Mouse (Mus musculus): ENCODE measurements around the gene Tgm2. TPM values are rescaled to one million over a fixed set of nuclear protein-coding genes. Genes with fewer than 3 reads are reported as not detected.
A peak's percentile ranks its signal among the peaks of the same experiment; 100 is the strongest.

Gene Tgm2
- total RNA-seq, 2 experiments from 2014 or later, result 48.4 to 50.2 TPM

- no peak for DNase-seq
- intact Hi-C loops (cut with DNase I; ENCODE audit: low total_unique reads), result no loop called here
These were observed 23.1 kb upstream of the Tgm2 start for GRCm38 (mm10) chr2:158169351-158169750.

DNA sequence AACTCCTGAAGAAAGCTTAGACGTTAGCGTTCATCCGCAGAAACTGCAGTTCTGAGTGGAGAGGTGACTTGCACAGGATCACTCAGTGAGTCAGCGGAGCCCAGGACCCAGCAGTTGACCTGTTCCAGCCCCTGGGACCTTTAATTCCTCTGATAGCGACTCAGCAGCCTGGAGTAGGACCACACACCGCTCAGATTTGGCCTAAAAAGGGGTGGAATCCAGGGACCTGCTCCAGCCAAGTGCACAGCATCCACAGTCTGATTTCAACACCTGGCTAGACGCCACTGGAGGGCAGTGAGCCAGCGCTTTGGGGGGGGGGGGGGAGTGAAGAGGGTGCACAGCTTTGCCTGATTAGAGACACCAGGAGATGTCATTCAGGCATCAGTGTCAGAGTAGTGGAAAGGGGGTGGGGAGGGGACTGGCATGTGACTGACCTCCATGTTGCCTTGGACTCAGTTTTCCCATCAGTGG, 22.5 kb upstream of the Tgm2 start:
- DNase-seq, result peak; percentile 33
- intact Hi-C loops (cut with DNase I; ENCODE audit: low total_unique reads), result no loop called here

- intact Hi-C loops (cut with DNase I; ENCODE audit: low total_unique reads), result no loop called here
- no peak for DNase-seq
These were observed 21.4 kb upstream of the Tgm2 start for GRCm38 (mm10) chr2:158167496-158168205.

- intact Hi-C loops (cut with DNase I; ENCODE audit: low total_unique reads), result no loop called here
- no peak for DNase-seq
These were observed 20.4 kb upstream of the Tgm2 start for GRCm38 (mm10) chr2:158166628-158167027.

GRCm38 (mm10) chr2:158165776-158166175, 19.5 kb upstream of the Tgm2 start:
- intact Hi-C loops (cut with DNase I; ENCODE audit: low total_unique reads), result no loop called here

DNA sequence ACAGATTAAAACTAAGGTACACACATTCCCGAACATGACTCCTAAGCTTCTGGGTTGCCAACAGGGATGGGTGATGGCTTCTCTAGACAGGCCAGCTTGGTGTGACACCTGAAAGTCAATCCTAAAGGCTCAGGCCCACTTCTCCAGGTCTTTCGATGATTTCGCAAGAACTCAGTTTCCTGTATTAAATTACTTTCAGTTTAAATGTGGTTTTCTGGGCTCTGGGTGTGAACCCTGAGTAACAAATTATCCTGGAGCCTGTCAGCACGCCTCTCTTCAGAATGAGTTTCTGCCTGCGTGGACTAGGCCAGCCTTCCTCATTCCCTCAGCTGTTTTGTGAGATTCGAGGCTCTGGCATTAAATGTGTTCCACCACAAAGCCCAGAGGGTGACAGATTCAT, 16.8 kb upstream of the Tgm2 start:
- DNase-seq, result no peak
- intact Hi-C loops (cut with DNase I; ENCODE audit: low total_unique reads), result no loop called here

More at GRCm38 (mm10) chr2:158165776-158166175, 19.5 kb upstream of the Tgm2 start:
- no peak for DNase-seq

DNA sequence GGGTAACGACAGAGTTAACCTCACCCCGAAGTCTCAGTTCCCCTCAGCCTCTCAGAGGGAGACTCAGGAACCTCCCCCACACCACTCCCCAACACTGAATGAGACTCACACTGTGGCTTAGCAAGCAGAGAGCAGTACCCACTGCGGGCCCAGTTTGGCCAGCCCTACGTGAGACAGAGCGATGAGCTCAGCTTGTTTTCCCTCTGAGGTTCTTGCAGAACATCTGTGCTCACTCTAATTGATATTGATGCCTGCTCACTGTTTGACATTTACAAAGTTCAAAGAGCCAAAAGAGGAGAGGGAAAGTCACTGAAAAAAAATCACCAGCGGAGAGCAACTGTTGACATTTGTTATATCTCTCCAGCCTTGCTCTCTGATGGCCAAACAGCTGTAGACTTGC, 15.5 kb upstream of the Tgm2 start:
- no peak for DNase-seq
- intact Hi-C loops (cut with DNase I; ENCODE audit: low total_unique reads), result no loop called here

GRCm38 (mm10) chr2:158159376-158160235, 13.4 kb upstream of the Tgm2 start:
- intact Hi-C loops (cut with DNase I; ENCODE audit: low total_unique reads), result no loop called here
- DNase-seq, result no peak

- DNase-seq, result no peak
- intact Hi-C loops (cut with DNase I; ENCODE audit: low total_unique reads), result no loop called here
These were observed 11.4 kb upstream of the Tgm2 start for GRCm38 (mm10) chr2:158157654-158158053.

DNA sequence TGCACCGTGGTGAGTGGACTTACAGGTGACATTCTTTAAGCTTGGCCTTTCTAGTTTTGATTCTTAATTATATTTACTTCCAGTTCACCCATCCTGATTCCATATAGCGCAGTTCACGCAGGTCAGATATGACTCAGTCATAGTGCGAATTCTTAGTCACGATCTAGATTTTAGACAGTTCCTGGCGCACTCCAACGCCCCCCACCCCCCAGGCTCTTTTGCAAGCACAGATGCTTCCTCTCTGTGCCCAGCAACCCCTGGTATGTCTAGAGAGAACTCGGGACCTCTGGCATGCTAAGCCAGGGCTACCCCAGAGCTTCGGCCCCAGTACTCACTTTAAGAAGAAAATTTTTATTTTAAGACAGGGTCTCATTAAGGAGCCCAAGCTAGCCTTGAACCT, 10.3 kb upstream of the Tgm2 start:
- DNase-seq, result no peak

GRCm38 (mm10) chr2:158155615-158156014, 9.4 kb upstream of the Tgm2 start:
- intact Hi-C loops (cut with DNase I; ENCODE audit: low total_unique reads), result no loop called here
- no peak for DNase-seq

More for the DNA sequence above, 10.3 kb upstream of the Tgm2 start:
- intact Hi-C loops (cut with DNase I; ENCODE audit: low total_unique reads), result no loop called here

- no peak for DNase-seq
- intact Hi-C loops (cut with DNase I; ENCODE audit: low total_unique reads), result no loop called here
These were observed 8.9 kb upstream of the Tgm2 start for GRCm38 (mm10) chr2:158155101-158155500.

- intact Hi-C loops (cut with DNase I; ENCODE audit: low total_unique reads), result no loop called here
- DNase-seq, result no peak
These were observed 8.4 kb upstream of the Tgm2 start for GRCm38 (mm10) chr2:158154641-158155040.

DNA sequence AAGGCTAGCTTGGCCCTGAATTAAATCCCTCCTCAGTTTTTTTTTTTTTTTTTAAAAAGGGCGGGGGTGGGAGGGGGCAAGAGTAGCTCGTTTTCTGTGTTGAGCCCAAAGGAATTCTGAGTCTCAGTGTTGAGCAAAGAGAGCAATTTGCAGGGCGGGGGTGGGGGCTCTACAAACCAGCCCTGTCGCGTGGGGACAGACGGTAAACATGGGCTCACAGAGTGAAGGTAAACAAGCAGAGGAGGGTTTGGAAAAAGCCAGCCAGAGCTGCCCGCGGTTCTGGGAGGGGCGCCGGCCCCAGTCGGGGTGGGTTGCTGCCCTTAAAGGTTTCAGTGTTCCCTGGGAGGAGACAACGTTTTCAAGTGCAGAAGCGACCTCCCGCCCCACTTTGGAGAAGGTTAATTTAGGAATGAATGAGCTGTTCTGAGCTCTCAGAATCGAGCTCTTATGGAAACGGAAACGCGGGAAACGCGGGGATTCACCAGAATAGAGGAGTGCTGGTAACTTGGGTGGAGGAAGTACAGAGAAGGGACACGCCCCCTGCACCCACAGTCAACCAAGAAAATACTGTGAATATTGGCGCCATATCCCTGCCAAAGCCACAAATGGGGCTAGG, 7.6 kb upstream of the Tgm2 start:
- intact Hi-C loops (cut with DNase I; ENCODE audit: low total_unique reads), result no loop called here
- no peak for DNase-seq

- intact Hi-C loops (cut with DNase I; ENCODE audit: low total_unique reads), result no loop called here
- DNase-seq, result no peak
These were observed 6.6 kb upstream of the Tgm2 start for GRCm38 (mm10) chr2:158152685-158153309.

GRCm38 (mm10) chr2:158151077-158151476, 4.8 kb upstream of the Tgm2 start:
- intact Hi-C loops (cut with DNase I; ENCODE audit: low total_unique reads), result no loop called here
- no peak for DNase-seq

GRCm38 (mm10) chr2:158146971-158147370, 735 bp upstream of the Tgm2 start:
- DNase-seq, result no peak
- intact Hi-C loops (cut with DNase I; ENCODE audit: low total_unique reads), result loop anchor here (5.0 kb wide), 2 partner anchors 40 to 85 kb away; no protein-coding TSS in a partner anchor

GRCm38 (mm10) chr2:158145528-158146065, 639 bp downstream of the Tgm2 start:
- intact Hi-C loops (cut with DNase I; ENCODE audit: low total_unique reads), result loop anchor here (5.0 kb wide), 2 partner anchors 38 to 83 kb away; no protein-coding TSS in a partner anchor
- DNase-seq, result no peak

GRCm38 (mm10) chr2:158144750-158145527, 1.3 kb downstream of the Tgm2 start:
- intact Hi-C loops (cut with DNase I; ENCODE audit: low total_unique reads), result loop anchor here (5.0 kb wide), 2 partner anchors 38 to 83 kb away; no protein-coding TSS in a partner anchor

More at GRCm38 (mm10) chr2:158144750-158145527, 1.3 kb downstream of the Tgm2 start:
- no peak for DNase-seq
